Mouse (Mus musculus) cerebellum, postnatal 10 days (tissue): ENCODE results near the gene Id3.
A peak's percentile ranks its signal among the peaks of the same experiment; 100 is the strongest.

Experiments used
- DNase-seq, 2 experiments: peaks; one replicate each; pipeline ENCODE4 v3.0.0; 2021; ENCODE audit warnings: mixed read lengths in 2 of 2

The Id3 gene

GRCm38 (mm10) chr4:136125458-136125857, 17.8 kb upstream of the Id3 start:
- no peak for DNase-seq

- no peak for DNase-seq
Measured at GRCm38 (mm10) chr4:136126019-136126418, 17.3 kb upstream of the Id3 start.

GRCm38 (mm10) chr4:136127670-136128069, 15.6 kb upstream of the Id3 start:
- no peak for DNase-seq

- no peak for DNase-seq
Measured at GRCm38 (mm10) chr4:136129842-136130241, 13.5 kb upstream of the Id3 start.

- no peak for DNase-seq
Measured at GRCm38 (mm10) chr4:136133801-136134200, 9.5 kb upstream of the Id3 start.

- peak; percentile 33 to 34 for DNase-seq
Measured at GRCm38 (mm10) chr4:136134418-136134977, 8.8 kb upstream of the Id3 start.

- DNase-seq, result peak; percentile 75 to 84
Measured at GRCm38 (mm10) chr4:136134978-136135873, 8.1 kb upstream of the Id3 start.

GRCm38 (mm10) chr4:136135874-136136728, 7.2 kb upstream of the Id3 start:
- DNase-seq, result peak in 1 of 2 experiments; percentile 57

- no peak for DNase-seq
Measured at GRCm38 (mm10) chr4:136139326-136140110, 3.8 kb upstream of the Id3 start.

- peak; percentile 86 to 92 for DNase-seq
Measured at GRCm38 (mm10) chr4:136140327-136141250, 2.7 kb upstream of the Id3 start.

- DNase-seq, result no peak
Measured at GRCm38 (mm10) chr4:136142267-136143192, 767 bp upstream of the Id3 start.

- DNase-seq, result peak; percentile 41 to 43
Measured at GRCm38 (mm10) chr4:136144126-136144926, 1.0 kb downstream of the Id3 start.

GRCm38 (mm10) chr4:136144927-136145292, 1.6 kb downstream of the Id3 start:
- DNase-seq, result no peak

GRCm38 (mm10) chr4:136145362-136145885, 2.1 kb downstream of the Id3 start:
- no peak for DNase-seq

- DNase-seq, result no peak
Measured at GRCm38 (mm10) chr4:136145991-136146711, 2.9 kb downstream of the Id3 start.

GRCm38 (mm10) chr4:136146712-136147154, 3.4 kb downstream of the Id3 start:
- no peak for DNase-seq

GRCm38 (mm10) chr4:136147436-136148135, 4.3 kb downstream of the Id3 start:
- peak; percentile 76 to 85 for DNase-seq
